Mouse (Mus musculus) C2C12 (cell line): Measurements from ENCODE around the gene Plac1.

Experiments
- CEBPB ChIP-seq: IDR thresholded peaks from one replicate; pipeline ENCODE4 v1.6.1; 2011; ENCODE audit warnings: low read depth, mild to moderate bottlenecking, control low read depth, moderate library complexity
- CTCF ChIP-seq: IDR thresholded peaks from one replicate; pipeline ENCODE4 v1.5.1; 2011; ENCODE audit not compliant: control insufficient read depth, insufficient read depth, insufficient read length
- FOSL1 ChIP-seq: IDR thresholded peaks from one replicate; pipeline ENCODE4 v1.8.0; 2011; ENCODE audit warnings: mild to moderate bottlenecking, low read length; ENCODE audit not compliant: poor library complexity, insufficient read depth, severe bottlenecking
- MAX ChIP-seq: IDR thresholded peaks from one replicate; pipeline ENCODE4 v1.6.1; 2011; ENCODE audit warnings: mild to moderate bottlenecking, control low read depth
- MYOD1 ChIP-seq: IDR thresholded peaks from one replicate; pipeline ENCODE4 v1.6.1; 2011; ENCODE audit warnings: low read depth; ENCODE audit not compliant: control insufficient read depth, insufficient read length
- MYOG ChIP-seq: IDR thresholded peaks from one replicate; pipeline ENCODE4 v1.6.1; 2011; ENCODE audit not compliant: control insufficient read depth, insufficient read length; ENCODE audit errors: extremely low read depth
- USF1 ChIP-seq: IDR thresholded peaks from one replicate; pipeline ENCODE4 v1.6.1; 2011; ENCODE audit warnings: low read depth, mild to moderate bottlenecking, control low read depth, moderate library complexity

GRCm38 (mm10) chrX:53213838-53214237, 26.1 kb downstream of the Plac1 start:
- TF ChIP-seq CTCF (no peak), MAX (no peak), USF1 (no peak), MYOD1 (no peak), MYOG (no peak), FOSL1 (no peak), CEBPB (no peak)
